Mouse (Mus musculus): ENCODE measurements around the gene Rbm47.

Rbm47 gene

GRCm38 (mm10) chr5:66128948-66129347 is 44.0 kb downstream of the Rbm47 start:
- DNase-seq (ENCODE audit: low spot score in 2 of 2) = no peak

DNA sequence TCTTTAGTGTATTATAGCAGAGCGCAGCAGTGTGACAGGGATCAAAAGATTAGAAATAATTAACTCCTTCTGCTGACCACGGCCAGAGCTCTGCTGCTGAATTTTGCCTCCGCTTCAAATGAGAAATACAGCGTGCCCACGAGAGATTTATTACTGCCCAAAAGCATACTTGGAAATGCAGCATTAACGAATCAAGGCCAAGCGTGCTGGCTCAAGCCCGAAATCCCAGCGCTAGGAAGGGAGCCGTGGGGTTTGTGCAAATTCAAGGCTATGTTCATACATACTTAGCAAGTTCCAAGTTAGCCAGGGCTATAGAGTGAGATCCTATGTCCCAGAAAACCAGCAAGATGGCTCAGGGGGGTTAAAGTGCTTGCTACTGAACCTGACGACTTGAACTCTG is 47.5 kb downstream of the Rbm47 start:
- DNase-seq (ENCODE audit: low spot score in 2 of 2) = no peak

DNA sequence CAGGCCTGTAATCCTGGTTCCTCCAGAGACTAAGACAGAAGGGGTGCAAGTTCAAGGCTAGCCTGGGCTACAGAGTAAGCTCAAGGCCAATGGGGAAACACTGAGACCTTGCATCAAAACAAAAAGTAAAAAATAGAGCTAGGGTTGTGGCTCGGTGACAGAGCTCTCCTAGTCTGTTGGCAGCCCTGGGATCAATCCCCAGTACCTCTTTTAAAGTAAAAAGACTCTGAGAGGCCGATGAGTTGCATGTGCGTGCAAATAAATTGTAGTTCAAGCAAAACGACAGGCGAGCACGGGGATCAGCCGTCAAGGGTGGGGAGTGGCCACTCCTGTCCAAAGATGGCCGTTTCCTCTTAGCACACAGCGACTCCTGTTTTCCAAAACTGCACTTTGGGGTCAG is 48.0 kb downstream of the Rbm47 start:
- no peak for DNase-seq (ENCODE audit: low spot score in 2 of 2)

- DNase-seq (ENCODE audit: low spot score in 2 of 2) = no peak
Observed at GRCm38 (mm10) chr5:66124089-66124400, 48.9 kb downstream of the Rbm47 start.

DNA sequence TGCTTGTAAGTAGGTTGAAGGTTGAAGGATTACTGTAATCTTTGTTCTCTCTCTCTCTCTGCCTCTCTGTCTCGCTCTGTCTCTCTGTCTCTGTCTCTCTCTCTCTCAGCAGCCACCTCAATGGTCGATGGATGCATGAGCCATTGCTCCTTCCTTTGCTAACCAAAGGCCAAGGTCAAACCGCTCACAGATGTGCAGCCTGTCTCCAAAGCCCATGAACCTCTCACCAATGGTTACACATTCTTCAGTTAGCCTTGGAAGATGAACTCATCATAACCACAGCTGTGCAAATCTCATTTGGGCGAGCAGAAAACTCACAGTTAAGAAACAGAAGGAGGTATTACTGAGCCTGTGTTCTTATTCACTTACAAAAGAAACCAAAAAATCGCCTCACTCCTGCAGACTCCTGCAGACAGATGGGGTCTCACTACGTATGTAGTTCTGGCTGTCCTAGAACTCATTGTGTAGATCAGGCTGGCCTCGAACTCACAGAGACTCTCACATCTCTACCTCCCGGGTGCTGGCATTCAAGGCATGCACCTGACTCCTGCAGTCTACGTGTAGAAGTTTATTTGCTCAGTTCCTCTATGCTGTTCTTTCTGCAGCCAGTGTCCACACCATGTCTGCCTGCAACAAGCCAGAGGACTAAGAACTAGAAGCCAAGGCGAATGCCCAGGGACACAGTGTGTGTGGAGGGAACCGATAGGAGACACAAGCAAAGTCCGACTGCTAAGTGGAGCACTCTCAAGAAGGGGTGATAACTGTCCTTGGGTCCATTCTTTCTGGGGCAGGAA is 49.4 kb downstream of the Rbm47 start:
- DNase-seq (ENCODE audit: low spot score in 2 of 2) = no peak

DNA sequence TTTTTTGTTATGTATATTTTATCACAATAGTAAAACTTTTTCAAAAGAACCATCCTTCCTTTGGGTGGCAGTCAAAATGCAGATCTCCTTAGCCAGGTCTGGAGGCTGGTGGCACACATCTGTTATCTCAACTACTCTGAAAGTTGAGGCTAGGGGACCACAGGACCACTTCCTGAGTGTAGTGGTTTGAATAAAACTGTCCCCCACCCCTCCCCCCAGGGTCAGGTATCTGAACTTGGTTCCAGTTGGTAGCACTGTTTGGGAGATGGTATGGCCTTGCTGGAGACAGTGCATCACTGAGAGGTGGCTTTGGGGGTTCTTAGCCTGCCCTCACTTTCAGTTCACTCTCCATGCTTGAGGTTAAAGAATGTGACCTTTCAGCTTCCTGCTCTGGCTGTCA is 51.7 kb downstream of the Rbm47 start:
- DNase-seq (ENCODE audit: low spot score in 2 of 2) = no peak

DNA sequence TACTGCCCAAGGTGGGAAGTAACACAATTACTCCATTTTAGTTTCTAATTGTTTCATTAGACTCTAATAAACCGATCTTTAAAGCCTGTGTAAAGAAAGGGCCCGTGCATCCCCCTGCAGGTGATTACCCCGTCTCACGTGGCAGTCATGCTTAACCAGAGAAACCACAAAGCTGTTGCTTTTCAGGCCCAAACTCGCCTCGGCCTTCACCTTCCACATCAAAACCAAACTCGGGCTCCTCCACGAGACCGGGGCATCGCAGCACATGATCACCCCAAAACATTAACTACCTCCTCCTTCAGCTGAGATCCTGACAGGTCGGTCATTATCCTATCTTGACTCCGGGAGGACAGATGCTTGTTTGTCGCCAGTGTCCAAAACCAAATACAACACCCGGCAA is 58.2 kb downstream of the Rbm47 start:
- no peak for DNase-seq (ENCODE audit: low spot score in 2 of 2)

DNA sequence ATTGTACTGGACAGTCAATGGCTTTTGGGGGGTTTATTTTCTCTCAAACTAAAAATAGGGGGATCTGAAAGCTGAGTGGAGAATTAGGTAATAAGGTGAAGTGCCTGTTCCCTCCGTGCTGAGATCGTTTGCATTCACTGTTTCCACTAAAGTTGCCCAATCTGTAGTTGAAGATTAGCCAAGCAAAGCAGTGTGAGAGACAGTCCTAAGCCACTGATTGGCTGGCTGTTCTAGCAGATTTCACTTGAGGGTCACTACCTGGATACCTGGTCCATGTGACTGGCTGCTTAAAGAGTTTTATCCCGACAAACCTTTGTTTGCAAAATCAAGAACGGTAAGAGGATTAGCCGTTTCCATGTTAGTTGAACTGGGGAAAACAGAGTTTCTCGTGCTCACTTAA is 58.7 kb downstream of the Rbm47 start:
- no peak for DNase-seq (ENCODE audit: low spot score in 2 of 2)

- peak in 1 of 2 experiments; percentile 23 for DNase-seq (ENCODE audit: low spot score in 2 of 2)
Observed at GRCm38 (mm10) chr5:66112059-66112458, 60.9 kb downstream of the Rbm47 start.

GRCm38 (mm10) chr5:66106372-66106771 is 66.5 kb downstream of the Rbm47 start:
- DNase-seq (ENCODE audit: low spot score in 2 of 2) = no peak

DNA sequence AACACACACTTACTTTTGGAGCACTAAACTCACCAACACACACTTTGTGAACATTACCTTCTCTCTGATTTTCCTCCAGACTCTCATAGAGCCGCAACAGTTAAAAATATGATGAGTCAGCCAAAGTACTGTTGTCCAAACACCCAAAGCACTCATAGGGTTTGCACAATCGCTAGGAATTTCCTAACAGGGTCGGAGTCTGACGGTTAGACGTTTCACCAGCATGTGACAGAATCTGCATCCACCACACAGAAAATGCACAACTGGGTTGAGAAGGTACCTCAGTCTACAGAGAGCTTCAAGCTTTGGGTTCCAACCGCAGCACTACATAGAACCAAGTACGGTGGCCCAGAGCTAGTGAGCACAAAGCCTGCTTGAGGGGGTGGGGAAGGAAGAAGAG is 67.0 kb downstream of the Rbm47 start:
- DNase-seq (ENCODE audit: low spot score in 2 of 2) = no peak

- no peak for DNase-seq (ENCODE audit: low spot score in 2 of 2)
Observed at GRCm38 (mm10) chr5:66105366-66105765, 67.6 kb downstream of the Rbm47 start.

GRCm38 (mm10) chr5:66103386-66103785 is 69.5 kb downstream of the Rbm47 start:
- no peak for DNase-seq (ENCODE audit: low spot score in 2 of 2)

- no peak for DNase-seq (ENCODE audit: low spot score in 2 of 2)
Observed at GRCm38 (mm10) chr5:66102821-66103220, 70.1 kb downstream of the Rbm47 start.

- DNase-seq (ENCODE audit: low spot score in 2 of 2) = peak in 1 of 2 experiments; percentile 40
Observed at GRCm38 (mm10) chr5:66101577-66101976, 71.3 kb downstream of the Rbm47 start.

GRCm38 (mm10) chr5:66100322-66100721 is 72.6 kb downstream of the Rbm47 start:
- DNase-seq (ENCODE audit: low spot score in 2 of 2) = no peak

DNA sequence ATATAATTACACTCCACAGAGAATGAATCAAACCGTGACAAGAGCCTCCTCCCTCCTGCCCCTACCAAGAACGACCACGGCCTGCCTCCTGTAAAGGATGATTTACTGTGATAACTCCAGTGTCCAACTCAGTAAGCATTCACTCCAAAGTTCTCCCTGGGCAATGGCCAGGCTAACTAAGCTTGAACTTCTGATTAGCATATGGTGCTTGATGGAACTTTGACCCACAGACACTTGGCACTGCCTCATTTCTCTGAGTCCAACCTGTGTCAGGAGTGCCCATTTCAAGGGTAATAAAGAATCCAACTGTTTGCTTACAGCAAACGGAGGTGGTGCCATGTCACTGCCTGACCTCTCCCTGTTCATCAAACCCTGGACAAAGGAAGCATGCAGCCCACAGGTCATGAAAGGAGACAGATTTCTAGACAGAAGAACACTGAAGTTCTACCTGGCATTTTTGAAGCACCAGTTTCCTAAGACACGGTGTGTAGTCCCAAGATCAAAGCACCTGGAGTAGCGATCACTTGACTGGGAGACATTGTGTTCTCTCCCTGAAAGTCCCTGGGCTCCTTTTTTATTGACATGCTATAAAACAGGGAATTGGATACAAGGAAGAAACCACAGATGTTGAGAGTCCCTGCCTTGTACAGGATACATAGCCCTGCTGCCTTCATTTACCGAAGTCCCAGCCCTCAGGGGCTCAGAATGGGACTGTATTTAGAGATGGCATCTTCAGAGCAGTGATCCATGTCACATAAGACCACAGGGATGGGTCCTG is 74.6 kb downstream of the Rbm47 start:
- DNase-seq (ENCODE audit: low spot score in 2 of 2) = no peak

GRCm38 (mm10) chr5:66096081-66096480 is 76.8 kb downstream of the Rbm47 start:
- no peak for DNase-seq (ENCODE audit: low spot score in 2 of 2)

DNA sequence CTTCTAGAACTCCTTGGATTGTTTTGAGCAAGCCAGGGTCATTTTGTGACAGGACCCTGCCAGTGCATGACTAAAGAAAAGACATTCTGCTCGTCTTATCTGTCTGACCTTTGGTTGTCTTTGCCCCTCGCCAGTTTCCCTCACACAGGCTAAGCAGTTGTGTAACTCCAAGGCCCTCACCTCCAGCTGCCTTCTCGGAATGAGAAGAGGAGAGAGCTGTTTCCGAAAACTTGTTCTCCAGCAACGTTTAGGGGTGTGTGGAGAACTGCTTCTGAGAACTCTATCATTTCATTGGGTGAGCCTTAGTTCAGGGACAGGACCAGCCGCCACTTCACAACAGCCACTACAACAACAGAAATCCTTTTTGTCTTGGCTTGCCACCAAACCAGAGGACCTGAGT is 77.8 kb downstream of the Rbm47 start:
- DNase-seq (ENCODE audit: low spot score in 2 of 2) = no peak

GRCm38 (mm10) chr5:66090037-66090436 is 82.9 kb downstream of the Rbm47 start:
- no peak for DNase-seq (ENCODE audit: low spot score in 2 of 2)

GRCm38 (mm10) chr5:66089600-66089999 is 83.3 kb downstream of the Rbm47 start:
- DNase-seq (ENCODE audit: low spot score in 2 of 2) = no peak

DNA sequence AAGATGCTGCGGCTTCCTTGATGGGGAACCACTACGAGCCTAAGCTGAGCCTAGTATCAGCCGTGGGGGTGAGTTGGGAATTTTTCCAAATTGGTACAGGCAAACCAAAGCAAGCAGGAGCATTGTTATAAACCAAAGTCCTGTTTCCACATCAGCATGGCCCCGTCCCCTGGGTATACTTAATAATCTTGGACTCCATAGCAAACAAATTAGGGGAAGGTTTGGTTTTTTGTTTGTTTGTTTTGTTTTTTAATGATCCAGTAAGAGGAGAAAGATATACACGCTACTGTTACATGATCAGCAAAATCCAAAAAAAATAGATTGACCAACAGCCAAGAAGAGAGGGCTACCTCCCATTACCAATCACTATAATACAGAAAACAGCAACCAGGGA is 84.0 kb downstream of the Rbm47 start:
- DNase-seq (ENCODE audit: low spot score in 2 of 2) = no peak

- DNase-seq (ENCODE audit: low spot score in 2 of 2) = no peak
Observed at GRCm38 (mm10) chr5:66088247-66088901, 84.5 kb downstream of the Rbm47 start.
